Mouse (Mus musculus): Measurements from ENCODE around the gene Gm1140. TPM values are rescaled to one million over a fixed set of nuclear protein-coding genes. Genes with fewer than 3 reads are reported as not detected.
"Not testable (repeated sequence)": the region's sequence is repeated elsewhere in the genome, so short reads cannot be mapped to it uniquely, and the experiment has no call there.

Gm1140 gene
- not detected in 2 replicates for polyA plus RNA-seq (2012; rRNA removed)

GRCm38 (mm10) chrX:67693462-67693861, at the start of gene Gm1140:
TSS of gene Gm1140 (minus strand) at chrX:67693562.
- DNase-seq; H3K4me3 ChIP-seq (ENCODE audit: insufficient read depth, low read depth, low read length); H3K4me1 ChIP-seq (ENCODE audit: control insufficient read depth, insufficient read depth, low read length); H3K27me3 ChIP-seq (replicated peaks; ENCODE audit: control insufficient read depth, insufficient read depth, low read length); H3K27ac ChIP-seq (ENCODE audit: insufficient read depth, low read depth, low read length); H3K36me3 ChIP-seq (ENCODE audit: control insufficient read depth, insufficient read depth, low read length): not testable (repeated sequence)
- WGBS = 79% methylated on average over 3 of the region's 11 CpGs

- 100% methylated on average over 1 of the region's 10 CpGs for WGBS
- not testable (repeated sequence) for H3K36me3 ChIP-seq (ENCODE audit: control insufficient read depth, insufficient read depth, low read length); H3K4me1 ChIP-seq (ENCODE audit: control insufficient read depth, insufficient read depth, low read length)
Measured at GRCm38 (mm10) chrX:67695398-67695797, 2.0 kb upstream of the Gm1140 start, which contains the start of gene Gm14692. TSS of gene Gm14692 (plus strand) at chrX:67695698.

More at GRCm38 (mm10) chrX:67695398-67695797, 2.0 kb upstream of the Gm1140 start, which contains the start of gene Gm14692:
- H3K27ac ChIP-seq (ENCODE audit: insufficient read depth, low read depth, low read length); DNase-seq; H3K4me3 ChIP-seq (ENCODE audit: insufficient read depth, low read depth, low read length); H3K27me3 ChIP-seq (replicated peaks; ENCODE audit: control insufficient read depth, insufficient read depth, low read length): not testable (repeated sequence)

Other genes with a start within 250 kb of the Gm1140 start
- not detected in 2 replicates for gene Gm14692, start 2.1 kb upstream of the Gm1140 start, polyA plus RNA-seq (2012; rRNA removed)
- not detected in 2 replicates for gene 4933436I01Rik, start 227.9 kb upstream of the Gm1140 start, polyA plus RNA-seq (2012; rRNA removed)